Mouse (Mus musculus) liver, adult 2 months (tissue): ENCODE measurements around the gene Syt16.

ENCODE experiments used
- CTCF ChIP-seq: fragments of 200-500 bp; IDR thresholded peaks from 2 replicates; pipeline ENCODE4 v1.5.1; 2011; ENCODE audit warnings: low read depth, low read length, control low read depth
- POLR2A ChIP-seq: fragments of 200-500 bp; IDR thresholded peaks from 2 replicates; pipeline ENCODE4 v1.6.1; 2011; ENCODE audit warnings: low read length, control low read depth; ENCODE audit not compliant: insufficient read depth; ENCODE audit errors: extremely low read depth

DNA sequence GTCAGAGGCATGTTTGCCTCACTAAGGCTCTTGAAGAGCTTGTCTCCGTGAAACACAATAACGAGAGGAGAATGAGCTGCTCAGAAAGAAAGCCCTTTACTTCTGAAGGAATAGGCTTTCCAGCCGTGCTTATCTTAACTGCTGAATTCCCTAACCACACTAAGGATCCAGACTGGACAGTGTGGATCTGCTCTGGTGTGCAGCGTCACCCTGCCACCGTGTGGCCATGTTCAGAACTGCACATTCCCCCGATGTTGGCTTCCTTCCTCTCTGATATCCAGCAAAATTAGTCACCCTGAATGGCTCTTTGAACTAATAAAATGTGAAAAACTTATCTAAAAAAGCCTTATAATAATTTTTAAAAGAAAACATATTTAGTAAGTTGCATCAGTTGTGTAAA, 16.3 kb downstream of the Syt16 start:
- TF ChIP-seq POLR2A = no peak
- peak; percentile 100 for TF ChIP-seq CTCF
